Comparison of ENCODE assay signal across 9 mouse cellular contexts in the genomic region with DNA sequence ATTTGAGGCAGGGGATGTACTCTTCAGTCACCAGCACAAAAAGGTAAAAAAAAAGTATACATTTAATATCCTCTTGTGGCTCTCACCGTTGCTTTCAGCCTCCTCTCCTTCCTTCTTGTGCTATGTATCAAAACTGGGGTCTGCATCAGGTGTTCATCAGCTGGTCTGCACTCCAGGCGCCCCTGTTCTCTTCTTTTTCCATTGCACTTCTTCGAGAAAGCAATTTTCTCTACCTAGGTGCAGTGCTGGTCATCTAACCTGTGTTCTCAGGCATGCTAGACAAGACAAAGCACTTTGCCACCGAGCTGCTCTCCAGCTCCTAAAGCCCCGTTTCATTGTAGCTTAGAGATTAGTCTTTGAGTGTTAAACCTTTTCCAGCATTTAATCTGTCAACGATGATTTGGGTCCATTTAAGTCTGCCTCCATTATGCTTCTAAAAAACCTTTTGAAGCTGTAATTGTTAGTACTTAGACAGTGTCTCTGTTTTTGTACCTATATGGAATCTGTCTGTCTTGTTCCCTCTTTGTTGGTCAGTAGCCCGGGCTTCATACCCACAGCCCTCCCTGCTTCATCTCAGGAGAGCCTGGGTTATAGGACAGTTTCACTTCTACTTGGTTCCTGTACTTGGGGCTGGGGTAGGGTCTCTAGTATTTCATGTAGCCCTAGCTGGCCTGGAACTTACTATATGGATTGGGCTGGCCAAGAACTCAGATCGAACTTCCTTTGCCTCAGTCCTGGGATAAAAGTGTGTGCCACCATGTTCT. TPM values are rescaled to one million over a fixed set of nuclear protein-coding genes. Genes with fewer than 3 reads are reported as not detected.
A peak's percentile ranks its signal among the peaks of the same experiment; 100 is the strongest.
DNase-seq lines count a peak whose midpoint lies in the region; ATAC-seq lines count a peak whose summit lies in the region.
"Had no signal": no experiment of that assay in that cellular context is flagged by ENCODE, and none has a peak within 500 bp of the region (broad histone marks: within the 10 kb centered on the region; RNA-seq: fewer than 3 reads in every experiment).

No protein-coding gene starts in this region.

- peak overlapping the region; percentile 98 for H3K9ac ChIP-seq in kidney, embryonic 16.5 days (replicated peaks; ENCODE audit: low read length)
- H3K9ac ChIP-seq in intestine, embryonic 15.5 days: peak overlapping the region; percentile 95
- H3K9ac ChIP-seq in neural tube, embryonic 14.5 days (replicated peaks; ENCODE audit: low read depth, low read length): peak overlapping the region; percentile 94; the same call in 1 of the 2 replicates

- peaks cover 26% of the 10 kb centered on the region for H3K4me1 ChIP-seq in kidney, embryonic 16.5 days (ENCODE audit: insufficient read depth, low read length)
- H3K4me1 ChIP-seq in brown adipose tissue, adult 24 weeks (ENCODE audit: control insufficient read depth, insufficient read depth, insufficient read length, low read length): peaks cover 32% of the 10 kb centered on the region
- peaks cover 14% of the 10 kb centered on the region for H3K4me1 ChIP-seq in intestine, embryonic 15.5 days (replicated peaks)
- H3K4me1 ChIP-seq in neural tube, embryonic 14.5 days (ENCODE audit: control insufficient read depth, insufficient read depth, low read length): peaks cover 10% of the 10 kb centered on the region

- peak overlapping the region; percentile 73 for H3K4me2 ChIP-seq in kidney, embryonic 16.5 days (replicated peaks; ENCODE audit: low read depth, low read length)
- H3K4me2 ChIP-seq in intestine, embryonic 15.5 days (replicated peaks): peak overlapping the region; percentile 59
- peak overlapping the region; percentile 68 for H3K4me2 ChIP-seq in neural tube, embryonic 14.5 days (ENCODE audit: low read depth, low read length)

- no peak for ATAC-seq in kidney, embryonic 16.5 days (ENCODE audit: low FRiP score, low TSS enrichment)
- no peak for ATAC-seq in intestine, embryonic 15.5 days
- no peak for ATAC-seq in neural tube, embryonic 14.5 days (ENCODE audit: low read depth)

- no peaks in the 10 kb centered on the region for H3K27me3 ChIP-seq in kidney, embryonic 16.5 days (ENCODE audit: insufficient read depth, low read length)
- H3K27me3 ChIP-seq in intestine, embryonic 15.5 days (replicated peaks): no peaks in the 10 kb centered on the region
- no peaks in the 10 kb centered on the region for H3K27me3 ChIP-seq in neural tube, embryonic 14.5 days (ENCODE audit: control insufficient read depth, insufficient read depth, low read length)

- peak overlapping the region; percentile 99 for H3K27ac ChIP-seq in kidney, embryonic 16.5 days (ENCODE audit: low read length)
- peak overlapping the region; percentile 96 for H3K27ac ChIP-seq in brown adipose tissue, adult 24 weeks (replicated peaks; ENCODE audit: low read depth, low read length)
- no peak overlapping the region for H3K27ac ChIP-seq in intestine, embryonic 15.5 days
- H3K27ac ChIP-seq in neural tube, embryonic 14.5 days (ENCODE audit: low read depth, low read length): no peak overlapping the region

- no peak for DNase-seq in kidney, postnatal 25 days
- DNase-seq in retina, postnatal 1 day: no peak
- DNase-seq in adrenal gland, adult 8-10 months: no peak
- DNase-seq in embryo, embryonic 11 days: no peak

- peak overlapping the region; percentile 83 for H3K4me3 ChIP-seq in kidney, embryonic 16.5 days (ENCODE audit: low read length)
- peak overlapping the region; percentile 92 for H3K4me3 ChIP-seq in brown adipose tissue, adult 24 weeks (ENCODE audit: insufficient read depth, low read depth, low read length)
- H3K4me3 ChIP-seq in intestine, embryonic 15.5 days (replicated peaks): peak overlapping the region; percentile 76
- H3K4me3 ChIP-seq in neural tube, embryonic 14.5 days (ENCODE audit: low read depth, low read length): peak overlapping the region; percentile 93

- H3K36me3 ChIP-seq in kidney, embryonic 16.5 days (ENCODE audit: insufficient read depth, low read length): peaks cover under 1% of the 10 kb centered on the region; the same call in 1 of the 2 replicates
- H3K36me3 ChIP-seq in intestine, embryonic 15.5 days: no peaks in the 10 kb centered on the region
- no peaks in the 10 kb centered on the region for H3K36me3 ChIP-seq in neural tube, embryonic 14.5 days (ENCODE audit: control insufficient read depth, insufficient read depth, low read length)

- no peaks in the 10 kb centered on the region for H3K9me3 ChIP-seq in kidney, embryonic 16.5 days (ENCODE audit: low read length)
- H3K9me3 ChIP-seq in intestine, embryonic 15.5 days: no peaks in the 10 kb centered on the region
- no peaks in the 10 kb centered on the region for H3K9me3 ChIP-seq in neural tube, embryonic 14.5 days (ENCODE audit: control insufficient read depth, low read length)

- 37% methylated on average over 8 of the region's 8 CpGs for WGBS in kidney, embryonic 16.5 days
- 34% methylated on average over 8 of the region's 8 CpGs for WGBS in intestine, embryonic 15.5 days
- 52% methylated on average over 8 of the region's 8 CpGs for WGBS in neural tube, embryonic 14.5 days

RNA-seq across cellular contexts. Expression of gene Elk4, which starts 1.7 kb away (rescaled TPM):
- polyA plus RNA-seq in kidney, embryonic 16.5 days (2015; fragmentation: Nextera tagmentation; extraction: Ambion mirVana): 19.0 and 23.2 TPM in 2 replicates
- 38.8 and 47.3 TPM in 2 replicates for polyA plus RNA-seq in brown adipose tissue, adult 24 weeks (2012; ENCODE audit: insufficient read depth, insufficient read length, missing spikeins)
- polyA plus RNA-seq in intestine, embryonic 15.5 days (2015; fragmentation: Nextera tagmentation; extraction: Ambion mirVana): 15.2 and 16.0 TPM in 2 replicates
- 13.8 and 16.2 TPM in 2 replicates for polyA plus RNA-seq in neural tube, embryonic 14.5 days (2014; fragmentation: Nextera tagmentation; extraction: Ambion mirVana)
- total RNA-seq in adrenal gland, adult 8-10 months (2022): 100 to 1,000 TPM in 3 of 4 experiments, 10 to 100 TPM in 1; 91.7 to 118 (median 106) TPM

RNA-seq across cellular contexts. Expression of gene Slc45a3, which starts 46.3 kb away (rescaled TPM):
- polyA plus RNA-seq in kidney, embryonic 16.5 days (2015; fragmentation: Nextera tagmentation; extraction: Ambion mirVana): 8.6 and 9.7 TPM in 2 replicates
- polyA plus RNA-seq in brown adipose tissue, adult 24 weeks (2012; ENCODE audit: insufficient read depth, insufficient read length, missing spikeins): 0.44 TPM in 1 of 2 replicates, not detected in the other
- polyA plus RNA-seq in intestine, embryonic 15.5 days (2015; fragmentation: Nextera tagmentation; extraction: Ambion mirVana): 2.8 and 3.6 TPM in 2 replicates
- 0.66 and 3.4 TPM in 2 replicates for polyA plus RNA-seq in neural tube, embryonic 14.5 days (2014; fragmentation: Nextera tagmentation; extraction: Ambion mirVana)
- total RNA-seq in adrenal gland, adult 8-10 months (2022): 10 to 100 TPM; 18.4 to 53.4 (median 36.3) TPM
- total RNA-seq: neutrophil, adult 5-6 weeks had no signal

RNA-seq across cellular contexts. Expression of gene Mfsd4a, which starts 58.8 kb away (rescaled TPM):
- polyA plus RNA-seq in kidney, embryonic 16.5 days (2015; fragmentation: Nextera tagmentation; extraction: Ambion mirVana): 17.5 and 18.5 TPM in 2 replicates
- polyA plus RNA-seq in brown adipose tissue, adult 24 weeks (2012; ENCODE audit: insufficient read depth, insufficient read length, missing spikeins): 0.44 and 1.8 TPM in 2 replicates
- 8.7 and 10.3 TPM in 2 replicates for polyA plus RNA-seq in intestine, embryonic 15.5 days (2015; fragmentation: Nextera tagmentation; extraction: Ambion mirVana)
- polyA plus RNA-seq in neural tube, embryonic 14.5 days (2014; fragmentation: Nextera tagmentation; extraction: Ambion mirVana): 8.5 and 9.4 TPM in 2 replicates
- total RNA-seq in adrenal gland, adult 8-10 months (2022): 10 to 100 TPM; 29.5 to 40.9 (median 32.2) TPM

Comparison
In these comparisons a context has a peak if more than half of its experiments do, and no peak if none do; other contexts are left out.
1. H3K27ac ChIP-seq: peak in kidney, embryonic 16.5 days (single experiment) and brown adipose tissue, adult 24 weeks (single experiment); none in intestine, embryonic 15.5 days (single experiment) and neural tube, embryonic 14.5 days (single experiment).
2. Peak in every context shown above with its lines, with median percentiles within 50 percentile points of each other: H3K4me2 ChIP-seq, H3K4me3 ChIP-seq and H3K9ac ChIP-seq.